Mouse (Mus musculus): ENCODE measurements around the gene Rflnb.

The Rflnb gene

GRCm38 (mm10) chr11:75990965-75991835, 36.4 kb downstream of the Rflnb start:
- DNase-seq (ENCODE audit: low spot score): no peak

GRCm38 (mm10) chr11:75985948-75986347, 41.6 kb downstream of the Rflnb start:
- no peak for DNase-seq (ENCODE audit: low spot score)

DNA sequence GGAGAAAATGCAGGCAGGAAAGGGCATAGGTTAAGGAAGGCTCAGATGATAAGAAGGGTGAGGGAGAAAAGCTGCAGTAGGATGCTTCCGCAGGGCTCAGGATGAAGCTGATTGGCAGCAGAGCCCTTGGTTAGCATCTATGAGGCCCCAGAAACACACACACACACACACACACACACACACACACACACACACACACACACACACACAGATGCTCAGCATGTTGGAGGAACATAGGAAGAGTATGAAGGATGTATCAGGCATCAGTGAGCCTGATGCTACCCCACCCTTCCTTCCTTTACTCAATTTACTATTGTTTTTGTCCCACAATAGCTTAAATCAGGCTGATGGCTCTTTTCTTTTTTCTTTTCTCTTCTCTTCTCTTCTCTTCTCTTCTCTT, 43.0 kb downstream of the Rflnb start:
- DNase-seq (ENCODE audit: low spot score): no peak

DNA sequence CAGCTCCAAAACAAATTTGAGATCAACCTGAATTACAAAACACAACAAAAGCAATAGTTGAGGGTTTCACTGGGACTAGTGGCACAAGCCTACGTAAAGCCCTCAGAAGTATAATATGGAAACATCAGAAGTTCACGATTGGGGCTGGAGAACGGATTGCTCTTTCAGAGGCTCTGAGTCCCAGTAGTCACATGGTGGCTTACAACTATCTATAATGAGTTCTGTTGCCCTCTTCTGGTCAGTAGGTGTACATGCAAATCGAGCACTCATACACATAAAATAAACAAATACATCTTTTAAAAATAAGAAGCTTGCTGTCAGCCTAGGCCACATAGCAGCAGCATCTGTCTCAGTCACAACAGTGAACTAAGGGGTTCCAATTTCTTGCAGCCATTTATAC, 44.4 kb downstream of the Rflnb start:
- peak; percentile 42 for DNase-seq (ENCODE audit: low spot score)

- no peak for DNase-seq (ENCODE audit: low spot score)
Measured at GRCm38 (mm10) chr11:75980413-75980812, 47.2 kb downstream of the Rflnb start.

DNA sequence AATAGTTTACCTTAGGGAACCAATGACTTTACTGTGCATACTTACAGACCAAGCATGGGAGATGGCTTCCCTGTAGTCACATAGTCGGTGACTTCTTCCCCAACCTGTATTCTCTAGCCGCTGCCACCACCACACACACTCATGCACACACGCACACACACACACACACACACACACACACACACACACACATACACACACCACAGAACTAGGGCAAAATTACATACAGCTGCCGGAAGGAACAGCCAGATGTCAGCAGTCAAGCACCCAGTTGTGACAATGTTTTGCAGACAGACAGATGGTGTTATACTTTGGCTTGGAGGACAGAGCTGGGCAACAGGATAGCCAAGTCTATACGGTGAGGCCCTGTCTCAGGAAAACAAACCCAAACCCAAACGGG, 49.5 kb downstream of the Rflnb start:
- no peak for DNase-seq (ENCODE audit: low spot score)

GRCm38 (mm10) chr11:75976748-75977147, 50.8 kb downstream of the Rflnb start:
- DNase-seq (ENCODE audit: low spot score): no peak

DNA sequence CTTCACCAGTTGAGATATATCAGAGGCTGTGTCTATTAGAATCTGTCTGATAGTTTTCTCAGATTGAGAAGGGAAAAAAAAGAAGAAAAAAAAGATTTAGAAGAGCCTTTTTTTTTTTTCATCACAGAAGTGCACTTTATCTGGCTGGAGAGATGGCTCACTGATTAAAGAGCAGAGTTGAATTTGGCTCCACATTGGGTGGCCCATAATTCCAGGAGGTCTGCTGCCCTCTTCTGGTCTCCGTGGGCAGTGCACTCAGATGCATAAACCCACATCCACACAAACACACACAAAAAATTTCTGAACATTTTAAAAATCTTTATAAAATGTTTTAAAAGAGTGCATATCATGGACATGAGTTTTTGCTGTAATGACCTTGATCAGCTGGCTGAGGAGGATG, 53.6 kb downstream of the Rflnb start:
- peak; percentile 29 for DNase-seq (ENCODE audit: low spot score)

DNA sequence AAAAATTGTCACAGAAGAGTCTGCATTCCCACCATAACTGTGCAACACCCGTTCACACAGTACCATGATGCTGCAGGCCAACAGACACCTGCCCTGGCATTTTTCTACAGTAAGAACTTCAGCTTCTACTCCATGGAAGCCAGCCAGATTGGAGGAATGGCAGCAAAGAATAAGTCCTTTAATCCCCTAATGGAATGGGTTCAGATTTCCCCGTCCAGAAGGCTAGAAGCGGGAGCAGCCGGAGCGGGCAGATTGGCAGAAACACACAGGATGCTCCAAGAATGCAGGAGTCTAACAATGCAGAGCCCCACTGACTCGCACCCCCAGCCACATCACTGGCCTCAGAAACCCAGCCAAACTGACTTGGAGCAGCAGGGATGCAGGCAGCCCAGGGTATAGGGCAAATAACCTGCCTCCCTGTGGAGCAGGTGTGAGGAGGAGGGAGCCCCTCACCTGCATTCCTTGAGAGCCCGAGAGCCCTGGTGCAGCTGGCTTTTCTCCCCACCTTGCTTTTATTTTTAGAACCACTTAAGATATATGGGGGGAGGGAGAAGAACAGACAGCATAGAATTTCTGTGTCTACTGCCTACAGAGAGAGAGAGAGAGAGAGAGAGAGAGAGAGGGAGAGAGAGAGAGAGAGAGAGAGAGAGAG, 54.5 kb downstream of the Rflnb start:
- no peak for DNase-seq (ENCODE audit: low spot score)

- no peak for DNase-seq (ENCODE audit: low spot score)
Measured at GRCm38 (mm10) chr11:75972188-75972587, 55.4 kb downstream of the Rflnb start.

- DNase-seq (ENCODE audit: low spot score): no peak
Measured at GRCm38 (mm10) chr11:75970629-75971028, 57.0 kb downstream of the Rflnb start.
